Mouse (Mus musculus) frontal cortex, postnatal 14 days (tissue): ENCODE data around the gene Saysd1.

Source experiments
- DNase-seq, 2 experiments: peaks; one replicate each; pipeline ENCODE4 v3.0.0; 2022; ENCODE audit warnings: low spot score in 2 of 2

Gene Saysd1

GRCm38 (mm10) chr14:20112218-20112617, 26.1 kb downstream of the Saysd1 start:
- no peak for DNase-seq

GRCm38 (mm10) chr14:20110945-20111344, 27.4 kb downstream of the Saysd1 start:
- no peak for DNase-seq

- DNase-seq: no peak
Observed at GRCm38 (mm10) chr14:20106271-20106670, 32.1 kb downstream of the Saysd1 start.

- DNase-seq: no peak
Observed at GRCm38 (mm10) chr14:20103207-20103606, 35.1 kb downstream of the Saysd1 start.

GRCm38 (mm10) chr14:20098061-20098460, 40.3 kb downstream of the Saysd1 start:
- no peak for DNase-seq

- DNase-seq: no peak
Observed at GRCm38 (mm10) chr14:20094942-20095341, 43.4 kb downstream of the Saysd1 start.

GRCm38 (mm10) chr14:20093493-20093892, 44.8 kb downstream of the Saysd1 start:
- no peak for DNase-seq

GRCm38 (mm10) chr14:20084335-20084734, 54.0 kb downstream of the Saysd1 start:
- no peak for DNase-seq

GRCm38 (mm10) chr14:20082536-20083325, 55.6 kb downstream of the Saysd1 start:
- peak; percentile 81 to 88 for DNase-seq

- no peak for DNase-seq
Observed at GRCm38 (mm10) chr14:20081937-20082533, 56.3 kb downstream of the Saysd1 start.

- DNase-seq: no peak
Observed at GRCm38 (mm10) chr14:20081084-20081483, 57.2 kb downstream of the Saysd1 start.

- no peak for DNase-seq
Observed at GRCm38 (mm10) chr14:20077181-20077580, 61.2 kb downstream of the Saysd1 start.

GRCm38 (mm10) chr14:20075544-20075943, 62.8 kb downstream of the Saysd1 start:
- DNase-seq: no peak

- DNase-seq: no peak
Observed at GRCm38 (mm10) chr14:20074759-20075158, 63.6 kb downstream of the Saysd1 start.

- peak in 1 of 2 experiments; percentile 26 for DNase-seq
Observed at GRCm38 (mm10) chr14:20070629-20071028, 67.7 kb downstream of the Saysd1 start.

GRCm38 (mm10) chr14:20068365-20068764, 70.0 kb downstream of the Saysd1 start:
- DNase-seq: no peak

GRCm38 (mm10) chr14:20067293-20068074, 70.8 kb downstream of the Saysd1 start:
- DNase-seq: peak; percentile 60 to 66

- no peak for DNase-seq
Observed at GRCm38 (mm10) chr14:20064771-20065170, 73.6 kb downstream of the Saysd1 start.

- DNase-seq: no peak
Observed at GRCm38 (mm10) chr14:20048481-20048835, 89.9 kb downstream of the Saysd1 start.

- DNase-seq: no peak
Observed at GRCm38 (mm10) chr14:20047814-20048480, 90.4 kb downstream of the Saysd1 start.

GRCm38 (mm10) chr14:20047291-20047690, 91.0 kb downstream of the Saysd1 start:
- DNase-seq: no peak

- no peak for DNase-seq
Observed at GRCm38 (mm10) chr14:20044036-20044435, 94.3 kb downstream of the Saysd1 start.
